In genomic region chr17:66350127-66350526, GRCm38 (mm10) we compare ENCODE assay signal across 9 mouse cellular contexts.
A peak's percentile ranks its signal among the peaks of the same experiment; 100 is the strongest.
DNase-seq lines count a peak whose midpoint lies in the region; ATAC-seq lines count a peak whose summit lies in the region.
"Had no signal": no experiment of that assay in that cellular context is flagged by ENCODE, and none has a peak within 500 bp of the region (broad histone marks: within the 10 kb centered on the region; RNA-seq: fewer than 3 reads in every experiment).

No protein-coding gene starts in this region.

- no peak overlapping the region for H3K27ac ChIP-seq in hindbrain, embryonic 10.5 days
- H3K27ac ChIP-seq: midbrain, embryonic 15.5 days had no signal

- H3K36me3 ChIP-seq in hindbrain, embryonic 10.5 days: peaks cover 97% of the 10 kb centered on the region

- H3K4me3 ChIP-seq in hindbrain, embryonic 10.5 days: no peak overlapping the region
- H3K4me3 ChIP-seq: midbrain, embryonic 15.5 days had no signal

- no peaks in the 10 kb centered on the region for H3K27me3 ChIP-seq in hindbrain, embryonic 10.5 days (ENCODE audit: insufficient read depth, poor library complexity, severe bottlenecking)
- H3K27me3 ChIP-seq: midbrain, embryonic 15.5 days had no signal

- DNase-seq in left cerebral cortex, adult 11 months (ENCODE audit: low spot score): peak; percentile 78
- DNase-seq in left cerebral cortex, postnatal 4 days: no peak
- peak; percentile 51 to 55 for DNase-seq in heart, postnatal 10 days
- DNase-seq in right cerebral cortex, postnatal 25 days: peak; percentile 78
- no peak for DNase-seq in hindbrain, embryonic 10.5 days (ENCODE audit: low spot score)
- no peak for DNase-seq in urinary bladder, postnatal 36 days (ENCODE audit: low spot score in 2 of 2)
- no peak for DNase-seq in cerebellum, adult 18-20 months

- 81% methylated on average over 15 of the region's 15 CpGs for WGBS in hindbrain, embryonic 10.5 days

- intact Hi-C loops in left cerebral cortex, postnatal 4 days (cut with DNase I): loop anchor here (10.0 kb wide), 1 partner anchor 105 kb away; no protein-coding TSS in a partner anchor
- intact Hi-C loops in heart, postnatal 10 days (cut with DNase I): loop anchor here (5.0 kb wide), 1 partner anchor 97 kb away; the partner anchor contains the start of gene Mtcl1

- no peaks in the 10 kb centered on the region for H3K9me3 ChIP-seq in hindbrain, embryonic 10.5 days
- H3K9me3 ChIP-seq: midbrain, embryonic 15.5 days had no signal

- ATAC-seq in frontal cortex, adult (ENCODE audit: low TSS enrichment): peak; percentile 68
- ATAC-seq: midbrain, embryonic 15.5 days had no signal

- H3K4me1 ChIP-seq in hindbrain, embryonic 10.5 days (replicated peaks): no peaks in the 10 kb centered on the region
- H3K4me1 ChIP-seq: midbrain, embryonic 15.5 days had no signal

Comparison
In these comparisons a context has a peak if more than half of its experiments do, and no peak if none do; other contexts are left out.
1. DNase-seq: peak in left cerebral cortex, adult 11 months (single experiment), heart, postnatal 10 days (2 of 2) and right cerebral cortex, postnatal 25 days (single experiment); none in left cerebral cortex, postnatal 4 days (single experiment), hindbrain, embryonic 10.5 days (single experiment), urinary bladder, postnatal 36 days (0 of 2) and cerebellum, adult 18-20 months (0 of 2).